Mouse (Mus musculus) kidney, adult 2 months (tissue): ENCODE measurements around the gene Fam189b. TPM values are rescaled to one million over a fixed set of nuclear protein-coding genes. Genes with fewer than 3 reads are reported as not detected.

Experiments
- DNase-seq: peaks from one replicate; pipeline ENCODE4 v3.0.0; 2021
- H3K27ac ChIP-seq: fragments of 200-500 bp; 2 replicates; pipeline ENCODE4 v1.5.1; 2012; ENCODE audit warnings: low read depth, low read length, control low read depth, inconsistent platforms; ENCODE audit not compliant: insufficient read depth
- H3K27me3 ChIP-seq: fragments of 200-500 bp; replicated peaks from 2 replicates; pipeline ENCODE4 v1.6.1; 2012; ENCODE audit warnings: mild to moderate bottlenecking, moderate library complexity, low read length, inconsistent platforms; ENCODE audit not compliant: control insufficient read depth, insufficient read depth
- H3K36me3 ChIP-seq: fragments of 200-500 bp; 2 replicates; pipeline ENCODE4 v1.6.1; 2012; ENCODE audit warnings: mild to moderate bottlenecking, moderate library complexity, low read length, inconsistent platforms; ENCODE audit not compliant: control insufficient read depth, insufficient read depth
- H3K4me1 ChIP-seq: fragments of 200-500 bp; 2 replicates; pipeline ENCODE4 v1.6.1; 2011; ENCODE audit warnings: low read length; ENCODE audit not compliant: control insufficient read depth, insufficient read depth
- H3K4me3 ChIP-seq: fragments of 200-500 bp; 2 replicates; pipeline ENCODE4 v1.5.1; 2011; ENCODE audit warnings: mild to moderate bottlenecking, low read depth, low read length, control low read depth; ENCODE audit not compliant: insufficient read depth
- CTCF ChIP-seq: fragments of 200-500 bp; conservative IDR thresholded peaks from 2 replicates; pipeline ENCODE4 v1.5.1; 2011; ENCODE audit warnings: low read depth, mild to moderate bottlenecking, control low read depth, low read length, moderate library complexity, mixed read lengths; ENCODE audit not compliant: insufficient read depth, insufficient read length
- POLR2A ChIP-seq: fragments of 200-500 bp; IDR thresholded peaks from one replicate; pipeline ENCODE4 v1.6.1; 2011; ENCODE audit warnings: low read depth, low read length, control low read depth
- WGBS: fragments of 180-500 bp; shearing (Covaris S2); methylation state at CpG from one replicate; pipeline ENCODE4 v1.1.7; 2018; 5-methylcytosine and 5-hydroxymethylcytosine counted together
- polyA plus RNA-seq: library from polyadenylated mRNA; depleted of rRNA; stranded (reverse); fragments of >200 nt; gene quantifications from 2 replicates; pipeline ENCODE4 v1.2.3, GENCODE M21; 2012

Gene Fam189b
- polyA plus RNA-seq, 1 experiment: 18.3 TPM

- Histone ChIP-seq H3K27ac (peak overlapping the region; percentile 95), H3K4me3 (peak overlapping the region; percentile 73), H3K4me1 (peaks cover 9% of the 10 kb centered on the region; the same call in 1 of the 2 replicates), H3K36me3 (no peaks in the 10 kb centered on the region), H3K27me3 (no peaks in the 10 kb centered on the region)
- TF ChIP-seq POLR2A (no peak), CTCF (peak; percentile 95)
- WGBS: under 1% methylated on average over 20 of the region's 20 CpGs
- peak; percentile 95 for DNase-seq
These were observed 45.2 kb downstream of the Fam189b start for GRCm38 (mm10) chr3:89228180-89228549.

- WGBS: 39% methylated on average over 10 of the region's 10 CpGs
These were observed 45.9 kb downstream of the Fam189b start, which contains the start of gene Muc1 for GRCm38 (mm10) chr3:89228836-89229235. Gene Muc1, plus strand, starts transcription at chr3:89229057.

GRCm38 (mm10) chr3:89229276-89229675, 46.3 kb downstream of the Fam189b start:
- no peaks in the 10 kb centered on the region for H3K36me3 ChIP-seq
- DNase-seq: no peak
- H3K4me3 ChIP-seq: peak overlapping the region; percentile 73; the same call in 1 of the 2 replicates
- 59% methylated on average over 4 of the region's 4 CpGs for WGBS
- peak overlapping the region; percentile 61 for H3K27ac ChIP-seq
- H3K4me1 ChIP-seq: peaks cover 9% of the 10 kb centered on the region; the same call in 1 of the 2 replicates
- no peak for TF ChIP-seq CTCF
- TF ChIP-seq POLR2A: no peak
- H3K27me3 ChIP-seq: no peaks in the 10 kb centered on the region

More at GRCm38 (mm10) chr3:89228836-89229235, 45.9 kb downstream of the Fam189b start, which contains the start of gene Muc1:
- Histone ChIP-seq H3K4me1 (peaks cover 9% of the 10 kb centered on the region; the same call in 1 of the 2 replicates), H3K4me3 (peak within 1 kb of the TSS; percentile 73), H3K27ac (peak within 1 kb of the TSS; percentile 95), H3K27me3 (no peaks in the 10 kb centered on the region), H3K36me3 (no peaks in the 10 kb centered on the region)
- TF ChIP-seq CTCF (no peak), POLR2A (peak; percentile 57)
- peak; percentile 49 for DNase-seq

GRCm38 (mm10) chr3:89230561-89230960, 47.6 kb downstream of the Fam189b start:
- Histone ChIP-seq H3K27ac (no peak overlapping the region), H3K36me3 (no peaks in the 10 kb centered on the region), H3K27me3 (no peaks in the 10 kb centered on the region), H3K4me1 (peaks cover 9% of the 10 kb centered on the region; the same call in 1 of the 2 replicates), H3K4me3 (no peak overlapping the region)
- 88% methylated on average over 2 of the region's 2 CpGs for WGBS
- DNase-seq: no peak
- TF ChIP-seq POLR2A: no peak
- no peak for TF ChIP-seq CTCF

- WGBS: 55% methylated on average over 7 of the region's 7 CpGs
- Histone ChIP-seq H3K27me3 (no peaks in the 10 kb centered on the region), H3K36me3 (no peaks in the 10 kb centered on the region), H3K4me1 (peaks cover 9% of the 10 kb centered on the region; the same call in 1 of the 2 replicates), H3K27ac (no peak overlapping the region), H3K4me3 (peak overlapping the region; percentile 9; the same call in 1 of the 2 replicates)
- no peak for TF ChIP-seq POLR2A
- no peak for DNase-seq
These were observed 48.4 kb downstream of the Fam189b start for GRCm38 (mm10) chr3:89231345-89231744.

GRCm38 (mm10) chr3:89231772-89232275, 48.9 kb downstream of the Fam189b start:
- no peaks in the 10 kb centered on the region for H3K27me3 ChIP-seq
- no peak for TF ChIP-seq CTCF
- TF ChIP-seq POLR2A: no peak
- WGBS: 72% methylated on average over 16 of the region's 16 CpGs
- H3K36me3 ChIP-seq: no peaks in the 10 kb centered on the region
- no peak overlapping the region for H3K27ac ChIP-seq
- peaks cover 9% of the 10 kb centered on the region; the same call in 1 of the 2 replicates for H3K4me1 ChIP-seq
- no peak for DNase-seq
- peak overlapping the region; percentile 9; the same call in 1 of the 2 replicates for H3K4me3 ChIP-seq

- DNase-seq: no peak
- H3K4me3 ChIP-seq: no peak overlapping the region
- TF ChIP-seq CTCF: no peak
- no peak for TF ChIP-seq POLR2A
- 0 out of 2 replicates have a peak overlapping the region, but pooled peaks have one; percentile 40 for H3K27ac ChIP-seq
- no peaks in the 10 kb centered on the region for H3K27me3 ChIP-seq
- H3K4me1 ChIP-seq: peaks cover 5% of the 10 kb centered on the region; the same call in 1 of the 2 replicates
- WGBS: 67% methylated on average over 6 of the region's 6 CpGs
- H3K36me3 ChIP-seq: no peaks in the 10 kb centered on the region
These were observed 49.7 kb downstream of the Fam189b start for GRCm38 (mm10) chr3:89232614-89233013.
